Mouse (Mus musculus): ENCODE measurements around the gene Klf4. TPM values are rescaled to one million over a fixed set of nuclear protein-coding genes. Genes with fewer than 3 reads are reported as not detected.

Gene Klf4
- polyA plus RNA-seq, 1 experiment from 2014 or later, result 2.3 TPM

DNA sequence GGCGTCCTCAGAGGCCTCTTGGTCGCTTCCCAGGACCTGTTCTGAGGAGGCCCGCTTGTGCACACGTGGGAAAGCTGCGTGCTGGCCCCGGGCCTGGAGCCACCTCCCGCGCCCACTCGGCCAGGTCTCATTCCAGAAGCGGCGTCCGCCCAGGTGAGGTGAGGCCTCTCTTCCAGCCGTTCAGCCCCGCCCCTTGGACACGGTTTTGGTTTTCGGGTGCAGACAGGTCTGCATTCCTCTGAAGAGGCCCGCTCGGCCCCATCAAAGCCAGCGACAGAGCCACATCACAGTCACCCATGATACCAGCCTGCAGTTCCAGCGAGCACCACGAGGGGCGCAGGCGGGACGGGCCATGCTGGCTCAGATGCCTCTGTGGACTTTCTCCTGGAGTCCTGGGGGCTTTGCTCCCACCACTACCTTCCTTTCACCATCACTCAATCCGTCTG is 51.9 kb downstream of the Klf4 start:
- peak overlapping the region; percentile 38 for H3K4me2 ChIP-seq (ENCODE audit: low read depth, low read length, severe bottlenecking)
- WGBS, result 18% methylated on average over 25 of the region's 25 CpGs
- ATAC-seq (replicated peaks; ENCODE audit: low FRiP score) (peak; percentile 80), DNase-seq (ENCODE audit: low spot score) (peak; percentile 92)
- H3K4me3 ChIP-seq (ENCODE audit: low read depth, low read length), result peak overlapping the region; percentile 2; the same call in 1 of the 2 replicates
- H3K4me1 ChIP-seq (replicated peaks; ENCODE audit: control insufficient read depth, insufficient read depth, low read length), result no peaks in the 10 kb centered on the region
- peak overlapping the region; percentile 28 for H3K9ac ChIP-seq (ENCODE audit: low read length)
- no peaks in the 10 kb centered on the region for H3K36me3 ChIP-seq (ENCODE audit: control insufficient read depth, insufficient read depth, low read length)
- H3K27ac ChIP-seq (ENCODE audit: low read depth, low read length), result no peak overlapping the region
- no peaks in the 10 kb centered on the region for H3K9me3 ChIP-seq (ENCODE audit: control insufficient read depth, low read length)
- no peaks in the 10 kb centered on the region for H3K27me3 ChIP-seq (ENCODE audit: control insufficient read depth, insufficient read depth, low read length)

- 71% methylated on average over 5 of the region's 5 CpGs for WGBS
- Histone ChIP-seq H3K27me3 (ENCODE audit: control insufficient read depth, insufficient read depth, low read length) (no peaks in the 10 kb centered on the region), H3K4me2 (ENCODE audit: low read depth, low read length, severe bottlenecking) (no peak overlapping the region), H3K9ac (ENCODE audit: low read length) (no peak overlapping the region), H3K9me3 (ENCODE audit: control insufficient read depth, low read length) (no peaks in the 10 kb centered on the region), H3K27ac (ENCODE audit: low read depth, low read length) (no peak overlapping the region), H3K4me3 (ENCODE audit: low read depth, low read length) (no peak overlapping the region), H3K36me3 (ENCODE audit: control insufficient read depth, insufficient read depth, low read length) (no peaks in the 10 kb centered on the region), H3K4me1 (replicated peaks; ENCODE audit: control insufficient read depth, insufficient read depth, low read length) (no peaks in the 10 kb centered on the region)
- ATAC-seq (replicated peaks; ENCODE audit: low FRiP score) (no peak), DNase-seq (ENCODE audit: low spot score) (no peak)
Observed at GRCm38 (mm10) chr4:55478333-55478732, 53.9 kb downstream of the Klf4 start.

DNA sequence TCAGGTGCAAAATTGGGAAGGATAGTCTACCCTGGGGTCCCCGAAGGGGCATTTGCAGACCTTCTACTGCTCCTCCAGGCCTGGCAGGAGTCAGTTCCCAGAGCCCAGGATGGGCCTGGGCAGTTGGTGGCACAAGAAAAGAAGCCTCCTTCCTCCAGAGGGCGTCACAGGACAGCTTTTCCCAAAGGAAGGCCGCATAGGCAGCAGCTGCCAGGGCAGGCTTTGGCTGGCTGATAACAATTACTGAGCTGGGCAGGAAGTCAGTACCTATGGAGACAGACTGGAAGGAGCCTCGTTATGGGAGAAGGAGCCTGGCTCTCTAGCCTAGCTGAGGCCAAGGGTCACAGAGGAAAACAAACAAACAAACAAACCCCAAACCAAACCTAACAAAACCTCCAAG is 54.3 kb downstream of the Klf4 start:
- Histone ChIP-seq H3K36me3 (ENCODE audit: control insufficient read depth, insufficient read depth, low read length) (no peaks in the 10 kb centered on the region), H3K4me2 (ENCODE audit: low read depth, low read length, severe bottlenecking) (no peak overlapping the region), H3K4me1 (replicated peaks; ENCODE audit: control insufficient read depth, insufficient read depth, low read length) (no peaks in the 10 kb centered on the region), H3K9me3 (ENCODE audit: control insufficient read depth, low read length) (no peaks in the 10 kb centered on the region), H3K9ac (ENCODE audit: low read length) (no peak overlapping the region), H3K4me3 (ENCODE audit: low read depth, low read length) (no peak overlapping the region), H3K27me3 (ENCODE audit: control insufficient read depth, insufficient read depth, low read length) (no peaks in the 10 kb centered on the region), H3K27ac (ENCODE audit: low read depth, low read length) (no peak overlapping the region)
- DNase-seq (ENCODE audit: low spot score) (peak; percentile 62), ATAC-seq (replicated peaks; ENCODE audit: low FRiP score) (no peak)
- 30% methylated on average over 4 of the region's 4 CpGs for WGBS

DNA sequence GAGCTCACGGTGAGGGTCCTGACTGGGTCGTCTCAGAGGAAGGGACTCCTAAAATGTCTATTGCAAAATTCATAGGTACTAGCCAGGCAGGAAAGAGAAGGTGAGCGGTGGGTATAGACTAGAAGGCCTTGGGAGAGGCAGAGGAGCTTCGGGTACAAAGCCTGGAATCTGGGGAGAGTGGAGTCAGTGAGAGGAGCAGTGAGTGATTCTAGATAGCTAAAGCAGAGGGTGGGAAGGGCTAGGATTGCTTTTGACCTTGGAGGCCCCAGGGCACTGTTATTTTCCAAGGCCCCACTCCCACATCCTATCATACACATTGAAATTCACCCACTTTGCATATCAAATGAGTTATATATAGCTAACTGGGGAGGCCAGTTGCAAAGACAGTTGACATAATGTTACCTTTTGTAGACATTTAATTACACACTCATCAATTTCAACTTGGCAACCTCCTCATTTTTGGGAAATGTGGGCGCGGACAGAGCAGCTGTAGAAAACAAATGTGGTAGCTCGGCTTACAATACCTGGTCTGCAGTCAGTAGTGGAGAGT is 55.0 kb downstream of the Klf4 start:
- Histone ChIP-seq H3K9me3 (ENCODE audit: control insufficient read depth, low read length) (no peaks in the 10 kb centered on the region), H3K9ac (ENCODE audit: low read length) (no peak overlapping the region), H3K27ac (ENCODE audit: low read depth, low read length) (no peak overlapping the region), H3K4me1 (replicated peaks; ENCODE audit: control insufficient read depth, insufficient read depth, low read length) (no peaks in the 10 kb centered on the region), H3K4me2 (ENCODE audit: low read depth, low read length, severe bottlenecking) (no peak overlapping the region), H3K4me3 (ENCODE audit: low read depth, low read length) (no peak overlapping the region), H3K36me3 (ENCODE audit: control insufficient read depth, insufficient read depth, low read length) (no peaks in the 10 kb centered on the region), H3K27me3 (ENCODE audit: control insufficient read depth, insufficient read depth, low read length) (no peaks in the 10 kb centered on the region)
- no peak for DNase-seq (ENCODE audit: low spot score)
- 86% methylated on average over 7 of the region's 7 CpGs for WGBS
- ATAC-seq (replicated peaks; ENCODE audit: low FRiP score), result no peak

Other genes with a start within 250 kb of the Klf4 start
- gene Rad23b, start 182.4 kb downstream of the Klf4 start, polyA plus RNA-seq (2014; fragmentation: Nextera tagmentation; extraction: Ambion mirVana), result 83.4 and 96.6 TPM in 2 replicates

All from forebrain, embryonic 11.5 days (tissue).